Mouse (Mus musculus): ENCODE results near the gene Dync2li1. TPM values are rescaled to one million over a fixed set of nuclear protein-coding genes. Genes with fewer than 3 reads are reported as not detected.

Dync2li1 gene
- polyA plus RNA-seq, 1 experiment = 0.71 TPM

GRCm38 (mm10) chr17:84689316-84689715 lies 63.0 kb downstream of the Dync2li1 start:
- DNase-seq (ENCODE audit: low read depth in 1 of 2, low spot score in 2 of 2) = no peak
- TF ChIP-seq POLR2A (IDR thresholded peaks at IDR 0.05; ENCODE audit: low read depth, low read length) (no peak), CTCF (IDR thresholded peaks at IDR 0.05; ENCODE audit: extremely low read depth, insufficient read depth, insufficient read length, insufficient replicate concordance) (no peak)
- Histone ChIP-seq H3K27ac (ENCODE audit: insufficient read depth, low read length) (no peak overlapping the region), H3K4me1 (ENCODE audit: control insufficient read depth, insufficient read depth, insufficient read length) (no peaks in the 10 kb centered on the region), H3K4me3 (ENCODE audit: extremely low read depth, insufficient read depth, insufficient read length) (no peak overlapping the region), H3K36me3 (ENCODE audit: control insufficient read depth, insufficient read depth, low read length) (no peaks in the 10 kb centered on the region), H3K27me3 (ENCODE audit: control insufficient read depth, insufficient read depth, low read length) (no peaks in the 10 kb centered on the region)
- 85% methylated on average over 5 of the region's 5 CpGs for WGBS

GRCm38 (mm10) chr17:84690111-84690510 lies 63.8 kb downstream of the Dync2li1 start:
- H3K27ac ChIP-seq (ENCODE audit: insufficient read depth, low read length) = no peak overlapping the region
- no peaks in the 10 kb centered on the region for H3K36me3 ChIP-seq (ENCODE audit: control insufficient read depth, insufficient read depth, low read length)
- no peak for DNase-seq (ENCODE audit: low read depth in 1 of 2, low spot score in 2 of 2)
- WGBS = 94% methylated on average over 5 of the region's 5 CpGs
- TF ChIP-seq POLR2A (IDR thresholded peaks at IDR 0.05; ENCODE audit: low read depth, low read length) (no peak), CTCF (IDR thresholded peaks at IDR 0.05; ENCODE audit: extremely low read depth, insufficient read depth, insufficient read length, insufficient replicate concordance) (no peak)
- H3K4me1 ChIP-seq (ENCODE audit: control insufficient read depth, insufficient read depth, insufficient read length) = no peaks in the 10 kb centered on the region
- H3K4me3 ChIP-seq (ENCODE audit: extremely low read depth, insufficient read depth, insufficient read length) = no peak overlapping the region
- H3K27me3 ChIP-seq (ENCODE audit: control insufficient read depth, insufficient read depth, low read length) = no peaks in the 10 kb centered on the region

GRCm38 (mm10) chr17:84693741-84694140 lies 67.4 kb downstream of the Dync2li1 start:
- Histone ChIP-seq H3K4me1 (ENCODE audit: control insufficient read depth, insufficient read depth, insufficient read length) (no peaks in the 10 kb centered on the region), H3K36me3 (ENCODE audit: control insufficient read depth, insufficient read depth, low read length) (no peaks in the 10 kb centered on the region), H3K27me3 (ENCODE audit: control insufficient read depth, insufficient read depth, low read length) (no peaks in the 10 kb centered on the region), H3K27ac (ENCODE audit: insufficient read depth, low read length) (no peak overlapping the region), H3K4me3 (ENCODE audit: extremely low read depth, insufficient read depth, insufficient read length) (no peak overlapping the region)
- no peak for DNase-seq (ENCODE audit: low read depth in 1 of 2, low spot score in 2 of 2)
- TF ChIP-seq CTCF (IDR thresholded peaks at IDR 0.05; ENCODE audit: extremely low read depth, insufficient read depth, insufficient read length, insufficient replicate concordance) (no peak), POLR2A (IDR thresholded peaks at IDR 0.05; ENCODE audit: low read depth, low read length) (no peak)
- 79% methylated on average over 2 of the region's 2 CpGs for WGBS

GRCm38 (mm10) chr17:84696537-84696936 lies 70.2 kb downstream of the Dync2li1 start:
- DNase-seq (ENCODE audit: low read depth in 1 of 2, low spot score in 2 of 2) = no peak
- Histone ChIP-seq H3K4me3 (ENCODE audit: extremely low read depth, insufficient read depth, insufficient read length) (no peak overlapping the region), H3K27me3 (ENCODE audit: control insufficient read depth, insufficient read depth, low read length) (no peaks in the 10 kb centered on the region), H3K36me3 (ENCODE audit: control insufficient read depth, insufficient read depth, low read length) (no peaks in the 10 kb centered on the region), H3K27ac (ENCODE audit: insufficient read depth, low read length) (no peak overlapping the region), H3K4me1 (ENCODE audit: control insufficient read depth, insufficient read depth, insufficient read length) (no peaks in the 10 kb centered on the region)
- 64% methylated on average over 6 of the region's 6 CpGs for WGBS
- TF ChIP-seq POLR2A (IDR thresholded peaks at IDR 0.05; ENCODE audit: low read depth, low read length) (no peak), CTCF (IDR thresholded peaks at IDR 0.05; ENCODE audit: extremely low read depth, insufficient read depth, insufficient read length, insufficient replicate concordance) (no peak)

- Histone ChIP-seq H3K27me3 (ENCODE audit: control insufficient read depth, insufficient read depth, low read length) (no peaks in the 10 kb centered on the region), H3K27ac (ENCODE audit: insufficient read depth, low read length) (no peak overlapping the region), H3K4me3 (ENCODE audit: extremely low read depth, insufficient read depth, insufficient read length) (no peak overlapping the region), H3K36me3 (ENCODE audit: control insufficient read depth, insufficient read depth, low read length) (peaks cover 2% of the 10 kb centered on the region), H3K4me1 (ENCODE audit: control insufficient read depth, insufficient read depth, insufficient read length) (no peaks in the 10 kb centered on the region)
- DNase-seq (ENCODE audit: low read depth in 1 of 2, low spot score in 2 of 2) = no peak
- TF ChIP-seq CTCF (IDR thresholded peaks at IDR 0.05; ENCODE audit: extremely low read depth, insufficient read depth, insufficient read length, insufficient replicate concordance) = peak; percentile 61; the same call in 1 of the 2 replicates
- TF ChIP-seq POLR2A (IDR thresholded peaks at IDR 0.05; ENCODE audit: low read depth, low read length) = no peak
- WGBS = 33% methylated on average over 5 of the region's 5 CpGs
Observed at GRCm38 (mm10) chr17:84698727-84699126, 72.4 kb downstream of the Dync2li1 start.

Other genes with a start within 250 kb of the Dync2li1 start
- gene Thada, start 160.3 kb upstream of the Dync2li1 start, polyA plus RNA-seq (2012; rRNA removed) = 17.2 and 17.4 TPM in 2 replicates
- 1.6 TPM in 2 replicates for gene Plekhh2, start 114.6 kb upstream of the Dync2li1 start, polyA plus RNA-seq (2012; rRNA removed)
- 0.06 TPM in 1 of 2 replicates, not detected in the other for gene Abcg8, start 49.8 kb downstream of the Dync2li1 start, polyA plus RNA-seq (2012; rRNA removed)
- gene Abcg5, start 56.5 kb downstream of the Dync2li1 start, polyA plus RNA-seq (2012; rRNA removed) = 0.09 TPM in 1 of 2 replicates, not detected in the other
- 5.4 and 6.8 TPM in 2 replicates for gene Lrpprc, start 164.3 kb downstream of the Dync2li1 start, polyA plus RNA-seq (2012; rRNA removed)